Mouse (Mus musculus) forebrain, postnatal 0 days (tissue): ENCODE data around the gene Anp32e. TPM values are rescaled to one million over a fixed set of nuclear protein-coding genes. Genes with fewer than 3 reads are reported as not detected.
A peak's percentile ranks its signal among the peaks of the same experiment; 100 is the strongest.
"Not testable (repeated sequence)": the region's sequence is repeated elsewhere in the genome, so short reads cannot be mapped to it uniquely, and the experiment has no call there.

Experiments
- ATAC-seq: fragments of 200-750 bp; cut with Nextera tagmentation; 2 replicates; pipeline ENCODE4 v1.8.0; 2017; ENCODE audit warnings: mild to moderate bottlenecking, moderate library complexity
- DNase-seq: peaks from one replicate; pipeline ENCODE4 v3.0.0-alpha.2; 2015
- H3K27ac ChIP-seq: fragments of 300-500 bp; sonication (generic); 2 replicates; pipeline ENCODE4 v1.5.1; 2014; ENCODE audit warnings: low read depth, mild to moderate bottlenecking, antibody characterized with exemption, low read length, moderate library complexity, mixed read lengths
- H3K27me3 ChIP-seq: fragments of 300-500 bp; sonication (generic); 2 replicates; pipeline ENCODE4 v1.6.1; 2014; ENCODE audit warnings: mild to moderate bottlenecking, low read length, mixed read lengths; ENCODE audit not compliant: insufficient read depth
- H3K36me3 ChIP-seq: fragments of 300-500 bp; sonication (generic); 2 replicates; pipeline ENCODE4 v1.6.1; 2014; ENCODE audit warnings: mild to moderate bottlenecking, moderate library complexity; ENCODE audit not compliant: insufficient read depth
- H3K4me1 ChIP-seq: fragments of 300-500 bp; sonication (generic); 2 replicates; pipeline ENCODE4 v1.6.1; 2014; ENCODE audit warnings: antibody characterized with exemption; ENCODE audit not compliant: insufficient read depth
- H3K4me2 ChIP-seq: fragments of 300-500 bp; sonication (generic); 2 replicates; pipeline ENCODE4 v1.6.1; 2014; ENCODE audit warnings: low read depth, mild to moderate bottlenecking, moderate library complexity
- H3K4me3 ChIP-seq: fragments of 300-500 bp; sonication (generic); 2 replicates; pipeline ENCODE4 v1.5.1; 2014; ENCODE audit warnings: low read depth, low read length, mixed read lengths
- H3K9ac ChIP-seq: fragments of 300-500 bp; sonication (generic); 2 replicates; pipeline ENCODE4 v1.6.1; 2014; ENCODE audit warnings: mild to moderate bottlenecking
- H3K9me3 ChIP-seq: fragments of 300-500 bp; sonication (generic); 2 replicates; pipeline ENCODE4 v1.6.1; 2016; ENCODE audit warnings: low read length
- CTCF ChIP-seq: sonication (generic); IDR thresholded peaks from 2 replicates; pipeline ENCODE4 v1.5.1; 2016; ENCODE audit warnings: antibody characterized with exemption, control low read depth, low read depth
- WGBS: fragments of 180-500 bp; shearing (Covaris S2); extraction: QIAGEN DNeasy Blood & Tissue Kit; methylation state at CpG from one replicate; pipeline ENCODE4 v1.1.7; 2014; 5-methylcytosine and 5-hydroxymethylcytosine counted together
- polyA plus RNA-seq: library from polyadenylated mRNA; unstranded; fragments of >200 nt; fragmentation: Nextera tagmentation; extraction: Ambion mirVana; gene quantifications from 2 replicates; pipeline ENCODE4 v1.2.1, GENCODE M21; 2015
- total RNA-seq: library from RNA; depleted of rRNA; stranded (reverse); fragments of >200 nt; gene quantifications from 2 replicates; pipeline ENCODE4 v1.2.3, GENCODE M21; 2014

Anp32e gene
- total and polyA plus RNA-seq, 2 experiments from 2014 or later = 34.4 to 109 TPM

- Histone ChIP-seq H3K4me1 (no peaks in the 10 kb centered on the region), H3K9me3 (no peaks in the 10 kb centered on the region), H3K4me2 (no peak overlapping the region), H3K27me3 (no peaks in the 10 kb centered on the region), H3K4me3 (no peak overlapping the region), H3K36me3 (no peaks in the 10 kb centered on the region), H3K9ac (no peak overlapping the region), H3K27ac (no peak overlapping the region)
- WGBS = 98% methylated on average over 5 of the region's 5 CpGs
- DNase-seq (no peak), ATAC-seq (no peak)
- no peak for TF ChIP-seq CTCF
Observed at GRCm38 (mm10) chr3:95955318-95955717, 26.3 kb downstream of the Anp32e start.

- peak overlapping the region; percentile 54 for H3K27ac ChIP-seq
- ATAC-seq (peak; percentile 81), DNase-seq (peak; percentile 73)
- no peaks in the 10 kb centered on the region for H3K27me3 ChIP-seq
- no peak overlapping the region for H3K4me3 ChIP-seq
- H3K4me2 ChIP-seq = no peak overlapping the region
- no peaks in the 10 kb centered on the region for H3K4me1 ChIP-seq
- H3K9me3 ChIP-seq = no peaks in the 10 kb centered on the region
- 48% methylated on average over 8 of the region's 8 CpGs for WGBS
- TF ChIP-seq CTCF = no peak
- no peaks in the 10 kb centered on the region for H3K36me3 ChIP-seq
- H3K9ac ChIP-seq = no peak overlapping the region
Observed at GRCm38 (mm10) chr3:95957359-95958148, 28.5 kb downstream of the Anp32e start.

- ATAC-seq (no peak), DNase-seq (peak; percentile 33)
- WGBS = 77% methylated on average over 5 of the region's 5 CpGs
- Histone ChIP-seq H3K27ac (no peak overlapping the region), H3K36me3 (no peaks in the 10 kb centered on the region), H3K9ac (no peak overlapping the region), H3K4me1 (no peaks in the 10 kb centered on the region), H3K4me3 (no peak overlapping the region), H3K9me3 (no peaks in the 10 kb centered on the region), H3K27me3 (no peaks in the 10 kb centered on the region), H3K4me2 (no peak overlapping the region)
- peak; percentile 63 for TF ChIP-seq CTCF
Observed at GRCm38 (mm10) chr3:95959082-95959481, 30.0 kb downstream of the Anp32e start.

- TF ChIP-seq CTCF = peak; percentile 31; the same call in 1 of the 2 replicates
- ATAC-seq (no peak), DNase-seq (no peak)
- no peaks in the 10 kb centered on the region for H3K27me3 ChIP-seq
- no peak overlapping the region for H3K27ac ChIP-seq
- H3K36me3 ChIP-seq = no peaks in the 10 kb centered on the region
- H3K9me3 ChIP-seq = no peaks in the 10 kb centered on the region
- H3K4me1 ChIP-seq = no peaks in the 10 kb centered on the region
- no peak overlapping the region for H3K4me3 ChIP-seq
- H3K4me2 ChIP-seq = no peak overlapping the region
- no peak overlapping the region for H3K9ac ChIP-seq
- 95% methylated on average over 1 of the region's 1 CpGs for WGBS
Observed at GRCm38 (mm10) chr3:95959807-95960206, 30.8 kb downstream of the Anp32e start.

GRCm38 (mm10) chr3:95962182-95962581 lies 33.1 kb downstream of the Anp32e start:
- not testable (repeated sequence) for H3K9ac ChIP-seq, H3K36me3 ChIP-seq, H3K4me1 ChIP-seq, ATAC-seq, H3K27me3 ChIP-seq, H3K27ac ChIP-seq, DNase-seq, H3K4me2 ChIP-seq, H3K4me3 ChIP-seq, H3K9me3 ChIP-seq
- 85% methylated on average over 8 of the region's 8 CpGs for WGBS

GRCm38 (mm10) chr3:95963230-95963629 lies 34.2 kb downstream of the Anp32e start:
- Histone ChIP-seq H3K27me3 (no peaks in the 10 kb centered on the region), H3K9ac (no peak overlapping the region), H3K36me3 (no peaks in the 10 kb centered on the region), H3K4me1 (no peaks in the 10 kb centered on the region), H3K4me2 (no peak overlapping the region), H3K4me3 (no peak overlapping the region), H3K27ac (no peak overlapping the region), H3K9me3 (no peaks in the 10 kb centered on the region)
- 40% methylated on average over 2 of the region's 2 CpGs for WGBS
- DNase-seq (no peak), ATAC-seq (no peak)
- TF ChIP-seq CTCF = no peak

GRCm38 (mm10) chr3:95963681-95964080 lies 34.6 kb downstream of the Anp32e start:
- Histone ChIP-seq H3K27ac (no peak overlapping the region), H3K4me1 (no peaks in the 10 kb centered on the region), H3K4me3 (no peak overlapping the region), H3K4me2 (no peak overlapping the region), H3K36me3 (no peaks in the 10 kb centered on the region), H3K9ac (no peak overlapping the region), H3K9me3 (no peaks in the 10 kb centered on the region), H3K27me3 (no peaks in the 10 kb centered on the region)
- WGBS = 46% methylated on average over 4 of the region's 4 CpGs
- no peak for DNase-seq
- no peak for ATAC-seq
- peak; percentile 57 for TF ChIP-seq CTCF
